Mouse (Mus musculus) lung, adult 2 months (tissue): Measurements from ENCODE around the gene Agpat4.

Experiments used
- CTCF ChIP-seq: fragments of 200-500 bp; IDR thresholded peaks from 2 replicates; pipeline ENCODE4 v1.5.1; 2011; ENCODE audit warnings: mild to moderate bottlenecking, low read length, control low read depth; ENCODE audit not compliant: insufficient read depth
- POLR2A ChIP-seq: fragments of 200-500 bp; IDR thresholded peaks from 2 replicates; pipeline ENCODE4 v1.6.1; 2011; ENCODE audit warnings: low read depth, mild to moderate bottlenecking, control low read depth, low read length, borderline replicate concordance; ENCODE audit errors: extremely low read depth

- TF ChIP-seq CTCF (no peak), POLR2A (no peak)
Observed at GRCm38 (mm10) chr17:12104245-12104644, 14.3 kb upstream of the Agpat4 start.
